Mouse (Mus musculus): ENCODE data around the gene Palm3. TPM values are rescaled to one million over a fixed set of nuclear protein-coding genes. Genes with fewer than 3 reads are reported as not detected.

Gene Palm3
- total and polyA plus RNA-seq, 3 experiments, result 0.13 to 0.77 (median 0.16) TPM

DNA sequence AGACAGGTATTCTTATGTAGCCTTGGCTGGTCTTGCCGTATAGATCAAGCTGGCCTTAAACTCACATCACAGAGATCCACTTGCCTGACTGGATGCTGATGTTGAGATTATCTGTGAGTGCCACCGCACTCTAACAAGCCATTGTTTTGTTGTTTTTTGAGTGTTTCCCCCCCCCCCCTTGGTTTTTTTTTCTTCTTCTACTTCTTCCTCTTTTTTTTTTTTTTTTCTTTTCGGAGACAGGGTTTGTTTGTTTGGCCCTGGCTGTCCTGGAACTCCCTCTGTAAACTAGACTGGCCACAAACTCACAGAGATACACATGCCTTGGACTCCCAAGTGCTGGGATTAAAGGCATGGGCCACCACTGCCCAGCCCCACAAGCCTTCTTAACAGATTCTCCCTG is 27.2 kb upstream of the Palm3 start:
- Histone ChIP-seq H3K79me2 (replicated peaks; ENCODE audit: control insufficient read depth, extremely low read depth, insufficient read depth, poor library complexity, severe bottlenecking) (peaks cover 2% of the 10 kb centered on the region; the same call in 1 of the 2 replicates), H3K4me1 (ENCODE audit: control insufficient read depth in 1 of 2, insufficient read depth in 2 of 2) (peaks cover 2 to 20% of the 10 kb centered on the region in 2 experiments), H3K36me3 (replicated peaks in 1 of 2; ENCODE audit: control insufficient read depth in 1 of 2, insufficient read depth in 1 of 2, low read length in 1 of 2) (peaks cover 18 to 32% of the 10 kb centered on the region in 2 experiments), H3K9ac (ENCODE audit: insufficient read depth, low read depth) (no peak overlapping the region), H3K4me2 (ENCODE audit: insufficient read depth, low read depth, poor library complexity, severe bottlenecking) (no peak overlapping the region), H3K4me3 (replicated peaks in 1 of 3; ENCODE audit: low read depth in 2 of 3, low read length in 2 of 3, poor library complexity in 1 of 3) (no peak overlapping the region), H3K9me3 (replicated peaks; ENCODE audit: low read length) (no peaks in the 10 kb centered on the region), H3K27me3 (replicated peaks) (no peaks in the 10 kb centered on the region), H3K27ac (ENCODE audit: insufficient read depth, low read depth) (no peak overlapping the region)
- no peak for DNase-seq (ENCODE audit: extremely low read depth)
- peak; percentile 77 for TF ChIP-seq ZNF384 (IDR thresholded peaks at IDR 0.05; ENCODE audit: low read depth, low read length)
- no peak for TF ChIP-seq SMC3 (IDR thresholded peaks at IDR 0.05; ENCODE audit: low read depth, low read length)
- TF ChIP-seq TBP (conservative IDR thresholded peaks at IDR 0.05; ENCODE audit: low read depth, low read length), result no peak
- no peak for TF ChIP-seq ZKSCAN1 (IDR thresholded peaks at IDR 0.05; ENCODE audit: borderline replicate concordance, low read depth, low read length)
- in situ Hi-C loops (cut with MboI; ENCODE audit: low pct_ligation_motif_present, low pct_unique_long_range_greater_than_20kb, low sequenced_read_pairs) (no loop called here), dilution Hi-C loops (cut with MboI; ENCODE audit: extremely low pct_ligation_motif_present, extremely low pct_unique_long_range_greater_than_20kb, low sequenced_read_pairs) (no loop called here)

DNA sequence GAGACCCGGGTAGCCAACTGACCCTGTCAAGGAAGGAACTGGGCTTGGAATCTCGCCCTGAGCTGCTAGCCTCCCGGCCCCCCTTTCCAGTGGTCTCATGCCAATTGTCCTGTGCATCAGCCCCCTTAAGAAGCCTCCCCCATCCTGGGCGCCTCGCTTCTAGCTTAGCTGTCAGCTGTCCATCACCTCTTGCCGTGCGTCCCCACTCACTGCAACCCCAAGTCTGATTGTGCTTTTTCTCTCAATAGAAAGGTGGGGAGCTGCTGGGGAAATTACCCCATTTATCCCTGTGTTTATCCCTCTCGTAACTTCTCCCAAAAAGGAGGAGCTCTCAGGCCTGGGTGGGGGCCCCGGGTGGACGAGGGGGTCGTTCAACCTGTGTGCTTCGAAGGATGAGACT is 25.3 kb upstream of the Palm3 start:
- Histone ChIP-seq H3K79me2 (replicated peaks; ENCODE audit: control insufficient read depth, extremely low read depth, insufficient read depth, poor library complexity, severe bottlenecking) (peaks cover 3% of the 10 kb centered on the region; the same call in 1 of the 2 replicates), H3K36me3 (replicated peaks in 1 of 2; ENCODE audit: control insufficient read depth in 1 of 2, insufficient read depth in 1 of 2, low read length in 1 of 2) (peaks cover 13 to 36% of the 10 kb centered on the region in 2 experiments), H3K9ac (ENCODE audit: insufficient read depth, low read depth) (0 out of 2 replicates have a peak overlapping the region, but pooled peaks have one; percentile 78), H3K9me3 (replicated peaks; ENCODE audit: low read length) (no peaks in the 10 kb centered on the region), H3K4me3 (replicated peaks in 1 of 3; ENCODE audit: low read depth in 2 of 3, low read length in 2 of 3, poor library complexity in 1 of 3) (no peak overlapping the region), H3K27me3 (replicated peaks) (no peaks in the 10 kb centered on the region), H3K4me1 (ENCODE audit: control insufficient read depth in 1 of 2, insufficient read depth in 2 of 2) (peaks cover 10 to 25% of the 10 kb centered on the region in 2 experiments), H3K27ac (ENCODE audit: insufficient read depth, low read depth) (no peak overlapping the region), H3K4me2 (ENCODE audit: insufficient read depth, low read depth, poor library complexity, severe bottlenecking) (peak overlapping the region; percentile 18; the same call in 1 of the 2 replicates)
- in situ Hi-C loops (cut with MboI; ENCODE audit: low pct_ligation_motif_present, low pct_unique_long_range_greater_than_20kb, low sequenced_read_pairs), result no loop called here
- DNase-seq (ENCODE audit: extremely low read depth), result no peak
- TF ChIP-seq ETS1 (conservative IDR thresholded peaks at IDR 0.05; ENCODE audit: low read depth, low read length) (no peak), IRF4 (IDR thresholded peaks at IDR 0.05; ENCODE audit: low read depth, low read length) (no peak), MAFK (IDR thresholded peaks at IDR 0.05; ENCODE audit: insufficient replicate concordance, low read length) (no peak), USF1 (IDR thresholded peaks at IDR 0.05; ENCODE audit: low read depth, low read length) (no peak), HCFC1 (IDR thresholded peaks at IDR 0.05; ENCODE audit: low read depth, low read length) (no peak), USF2 (conservative IDR thresholded peaks at IDR 0.05; ENCODE audit: low read depth, low read length) (no peak), JUN (IDR thresholded peaks at IDR 0.05; ENCODE audit: insufficient read depth, low read depth, low read length) (no peak), MAZ (IDR thresholded peaks at IDR 0.05; ENCODE audit: low read depth, low read length) (no peak), KAT2A (IDR thresholded peaks at IDR 0.05; ENCODE audit: insufficient replicate concordance, low read length) (no peak)
- dilution Hi-C loops (cut with MboI; ENCODE audit: extremely low pct_ligation_motif_present, extremely low pct_unique_long_range_greater_than_20kb, low sequenced_read_pairs), result no loop called here
